Mouse (Mus musculus): ENCODE data around the gene Tmem147.

Tmem147 gene

DNA sequence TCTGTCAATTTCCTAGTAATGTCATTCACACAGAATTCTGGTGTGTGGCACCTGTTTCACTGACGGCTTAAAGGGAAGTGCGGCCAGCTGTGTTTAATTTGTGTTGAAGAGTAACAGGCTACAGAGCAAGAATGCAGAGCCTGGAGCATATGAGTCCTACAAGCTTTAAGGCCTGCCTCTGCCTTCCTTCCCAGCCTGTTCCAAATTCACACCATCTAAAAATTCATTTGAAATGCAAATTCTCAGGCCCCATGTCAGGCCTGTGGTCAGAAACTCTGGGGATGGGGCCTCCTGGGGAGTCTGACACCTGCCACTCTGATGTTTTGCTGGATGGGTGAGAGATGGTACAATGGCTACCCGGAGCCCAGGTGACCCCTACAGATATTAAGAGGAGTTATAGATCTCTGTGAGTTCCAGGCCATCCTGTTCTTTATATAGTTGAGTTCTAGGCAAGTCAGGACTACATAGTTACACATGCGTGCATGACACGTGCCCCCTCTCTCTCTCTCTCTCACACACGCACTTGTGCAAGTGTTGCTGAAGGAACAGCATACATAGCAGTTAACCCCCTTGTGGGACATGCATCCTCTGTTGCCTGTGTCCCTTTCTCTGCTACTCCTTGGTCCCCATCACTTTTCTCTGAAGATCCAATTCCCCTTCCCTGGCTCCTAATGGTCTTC lies 5.9 kb downstream of the Tmem147 start:
- no peak for DNase-seq

DNA sequence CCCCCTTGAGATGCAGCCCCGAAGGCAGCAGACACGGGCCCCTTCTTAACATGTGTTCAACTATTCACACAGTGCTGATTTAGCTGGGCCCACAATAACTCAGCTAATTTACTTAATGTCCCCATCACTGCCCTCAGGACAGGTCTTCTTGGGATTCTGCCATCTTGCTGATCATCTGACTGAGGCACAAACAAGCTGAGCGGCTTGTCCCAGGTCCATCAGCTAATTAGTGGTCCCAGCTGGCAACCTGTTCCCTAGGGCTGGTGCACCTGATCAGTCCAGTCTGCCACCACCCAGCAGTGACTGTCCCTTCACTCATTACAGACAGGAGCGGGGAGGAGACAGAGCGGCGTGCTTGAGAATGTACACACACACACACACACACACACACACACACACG lies 8.1 kb downstream of the Tmem147 start:
- DNase-seq: no peak

DNA sequence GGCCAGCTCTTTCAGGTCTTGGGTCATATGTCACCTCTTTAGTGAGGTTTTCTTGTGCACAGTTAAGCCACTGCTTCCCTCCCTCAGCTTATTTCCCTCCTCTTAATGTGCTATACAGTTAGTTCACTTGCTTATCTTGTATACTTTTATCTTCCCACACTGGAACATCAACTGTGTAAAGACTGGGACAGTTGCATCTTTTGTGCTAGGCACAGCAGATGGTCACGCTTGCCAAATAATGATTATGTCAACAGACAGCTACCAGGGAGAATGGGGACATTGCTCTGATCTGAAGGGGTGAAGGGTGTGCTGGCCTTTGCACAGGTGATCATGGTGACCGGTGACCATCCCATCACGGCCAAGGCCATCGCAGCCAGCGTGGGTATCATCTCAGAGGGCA lies 9.7 kb downstream of the Tmem147 start:
- DNase-seq: no peak

DNA sequence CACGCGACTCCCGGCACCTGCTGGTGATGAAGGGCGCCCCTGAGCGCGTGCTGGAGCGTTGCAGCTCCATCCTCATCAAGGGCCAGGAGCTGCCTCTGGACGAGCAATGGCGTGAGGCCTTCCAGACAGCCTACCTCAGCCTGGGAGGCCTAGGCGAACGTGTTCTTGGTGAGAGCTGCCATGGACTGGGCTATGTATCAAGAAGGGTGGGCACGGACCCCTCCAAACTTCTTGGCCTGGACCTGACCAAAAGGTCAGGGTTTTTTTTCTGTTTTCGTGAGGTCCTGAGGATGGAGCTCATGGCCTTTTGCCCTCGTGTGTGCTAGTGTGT lies 11.7 kb downstream of the Tmem147 start:
- no peak for DNase-seq

DNA sequence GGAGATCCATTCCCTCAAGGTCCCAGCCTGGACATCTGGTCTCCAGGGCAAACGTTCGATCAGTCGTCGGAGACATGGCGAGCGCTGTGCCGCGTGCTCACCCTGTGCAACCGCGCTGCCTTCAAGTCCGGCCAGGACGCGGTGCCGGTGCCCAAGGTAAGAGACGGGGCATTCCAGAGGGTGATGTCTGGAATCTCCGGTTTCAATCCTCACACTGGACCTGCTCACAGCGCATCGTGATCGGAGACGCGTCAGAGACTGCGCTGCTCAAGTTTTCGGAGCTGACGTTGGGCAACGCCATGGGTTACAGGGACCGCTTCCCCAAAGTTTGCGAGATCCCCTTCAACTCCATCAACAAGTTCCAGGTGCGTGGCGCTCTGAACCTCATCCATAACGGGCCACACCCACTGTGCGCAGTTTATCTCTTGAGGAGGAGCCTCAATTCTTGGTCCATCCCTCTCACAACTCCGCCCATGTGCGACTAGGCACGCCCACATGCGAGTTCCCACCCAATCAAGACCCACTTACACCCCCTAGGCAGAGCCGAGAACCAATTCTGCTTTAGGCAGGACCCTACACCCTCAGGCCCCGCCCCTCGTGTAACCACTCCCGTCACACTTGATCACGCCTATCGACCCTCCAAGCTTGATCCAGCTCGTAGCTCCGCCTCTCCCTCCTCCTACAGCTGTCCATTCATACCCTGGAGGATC lies 12.2 kb downstream of the Tmem147 start:
- no peak for DNase-seq

DNA sequence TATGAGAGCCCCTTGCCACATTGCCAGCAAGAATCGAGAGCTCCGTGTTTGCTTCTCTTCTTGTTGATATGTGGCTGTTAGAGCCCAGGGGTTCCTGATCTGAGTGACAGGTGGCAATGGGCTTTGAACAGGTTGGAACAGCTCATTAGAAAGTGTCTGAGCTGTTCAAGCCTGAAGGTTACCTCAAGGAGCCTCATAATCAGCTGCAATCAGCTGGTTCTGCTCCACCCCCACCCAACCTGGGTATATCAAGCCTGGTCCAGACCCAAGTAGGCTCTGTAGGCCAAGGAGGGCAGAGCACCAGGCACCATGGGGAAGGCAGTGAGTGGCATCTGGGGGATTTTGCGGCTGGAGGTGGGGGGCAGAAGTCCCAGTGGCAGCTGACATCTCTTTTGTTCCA lies 17.4 kb downstream of the Tmem147 start, which contains the start of gene Atp4a:
Gene Atp4a (plus strand): TSS at position 268 of the 400 bp plus-strand sequence.
- DNase-seq: no peak

DNA sequence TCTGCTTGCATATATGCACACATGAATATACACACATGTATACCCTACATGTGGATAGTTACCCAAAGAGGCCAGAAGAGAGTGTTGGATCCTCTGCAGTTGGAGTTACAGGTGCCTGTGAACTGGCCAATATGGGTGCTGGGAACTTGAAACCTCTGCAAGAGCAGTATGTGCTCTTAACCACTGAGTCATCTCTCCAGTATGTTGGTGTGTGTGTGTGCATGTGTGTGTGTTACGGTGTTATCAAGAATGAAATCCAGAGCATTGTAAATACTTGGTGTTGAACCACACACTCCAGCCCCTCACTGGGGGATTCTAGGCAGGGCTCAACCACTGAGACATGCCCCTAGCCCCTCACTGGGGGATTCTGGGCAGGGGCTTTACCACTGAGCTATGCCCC lies 21.9 kb downstream of the Tmem147 start:
- DNase-seq: no peak

DNA sequence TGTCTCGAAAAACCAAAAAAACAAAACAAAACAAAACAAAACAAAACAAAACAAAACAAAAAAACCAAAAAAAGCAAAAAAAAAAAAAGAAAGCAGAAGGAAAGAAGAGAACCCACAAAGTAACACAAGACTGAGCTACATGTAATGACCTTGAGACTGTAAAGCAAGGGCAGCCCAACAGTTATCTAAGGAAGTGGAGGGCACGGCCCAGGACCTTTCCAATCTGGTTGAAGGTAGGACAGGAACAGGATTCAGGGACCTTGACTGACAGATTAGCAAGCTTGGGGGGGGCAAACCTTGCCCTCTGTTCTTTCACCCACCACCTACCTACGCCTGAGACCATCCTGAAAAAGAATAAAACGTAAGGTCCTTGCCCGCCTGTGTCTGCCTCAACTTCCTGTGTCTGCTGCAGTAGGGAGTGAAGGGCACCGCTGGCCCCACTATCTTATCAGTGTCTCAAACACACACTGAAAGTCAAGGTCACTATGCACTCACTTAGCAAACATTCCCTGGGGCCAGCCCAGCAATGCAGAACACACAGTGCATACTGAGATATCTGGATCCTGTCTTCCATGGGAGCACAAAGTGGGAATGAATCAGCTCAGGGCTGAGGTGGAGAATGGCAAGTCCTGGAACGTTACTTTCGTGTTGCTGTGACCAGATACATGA lies 23.0 kb downstream of the Tmem147 start:
- DNase-seq: no peak

DNA sequence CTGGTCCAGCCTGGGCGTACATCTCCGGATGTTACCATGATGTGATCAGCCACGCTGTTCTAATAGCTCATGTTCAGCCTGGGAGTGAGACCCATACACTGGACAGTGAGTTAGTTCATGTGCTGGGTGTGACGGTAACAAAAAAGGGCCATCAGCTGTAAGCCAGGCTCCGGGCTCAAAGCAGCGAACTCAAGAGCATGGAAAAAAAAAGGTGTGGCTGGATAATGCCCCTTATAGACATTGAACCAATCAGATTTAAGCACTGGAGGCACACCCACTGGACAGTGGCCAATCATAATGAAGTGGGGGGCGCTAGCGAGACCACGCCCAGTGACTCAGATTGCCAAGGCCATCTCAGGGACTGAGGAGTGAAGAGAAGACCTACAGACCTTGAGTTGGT lies 30.8 kb downstream of the Tmem147 start, which contains the start of gene 2200002J24Rik:
Gene 2200002J24Rik (plus strand): TSS at position 338 of the 400 bp plus-strand sequence.
- no peak for DNase-seq

DNA sequence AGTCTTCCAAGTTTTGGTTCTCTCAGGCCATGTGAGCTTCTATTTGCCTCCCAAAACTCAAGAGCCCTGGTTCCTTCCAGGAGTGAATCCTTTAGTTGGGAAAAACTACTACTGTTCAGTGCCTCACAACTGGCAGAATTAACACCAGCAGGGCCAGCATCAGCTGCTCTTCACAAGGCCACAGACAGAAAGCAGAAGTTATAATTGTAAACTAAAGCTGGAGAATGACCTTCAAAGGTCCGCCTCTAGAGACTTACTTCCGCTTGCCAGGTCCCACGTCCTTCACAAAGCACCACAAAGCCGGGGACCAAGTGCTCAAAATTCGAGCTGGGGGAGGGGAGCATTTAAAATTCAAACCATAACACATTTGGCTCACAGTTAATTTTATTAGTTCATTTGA lies 31.2 kb downstream of the Tmem147 start:
- no peak for DNase-seq

DNA sequence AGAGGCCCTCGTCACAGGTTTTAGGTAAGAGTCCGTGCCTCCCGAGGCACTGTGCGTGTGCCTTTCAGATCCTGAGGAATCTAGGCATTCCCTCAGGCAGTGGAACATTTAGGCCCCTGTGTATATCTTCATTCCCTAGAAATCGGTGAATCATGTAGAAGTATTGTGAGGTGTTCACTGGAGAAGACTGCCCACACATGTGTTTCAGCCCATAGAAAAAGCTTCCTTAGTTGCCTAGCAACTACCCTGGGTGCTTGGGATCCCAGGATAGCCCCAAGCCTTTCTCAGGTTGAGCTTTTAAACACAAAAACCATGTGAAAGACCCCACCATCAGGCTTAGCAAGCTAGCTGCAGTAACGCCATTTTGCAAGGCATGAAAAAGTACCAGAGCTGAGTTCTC lies 41.0 kb downstream of the Tmem147 start:
- DNase-seq: no peak

DNA sequence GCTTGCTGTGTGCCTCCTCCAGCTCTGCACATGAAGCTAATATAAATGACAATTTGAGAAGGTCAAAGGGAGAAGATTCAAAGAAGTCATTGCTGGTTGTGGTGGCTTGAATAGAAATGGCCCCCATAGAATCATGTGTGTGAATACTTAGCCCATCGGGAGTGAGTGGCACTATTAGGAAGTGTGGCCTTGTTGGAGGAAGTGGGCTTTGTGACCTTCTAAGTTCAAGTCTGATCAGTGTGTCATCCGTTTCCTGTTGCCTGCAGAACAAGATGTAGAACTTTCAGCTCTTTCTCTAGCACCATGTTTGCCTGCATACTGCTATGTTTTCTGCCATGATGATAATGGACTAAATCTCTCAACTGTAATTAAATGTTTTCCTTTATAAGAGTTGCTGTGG lies 45.9 kb downstream of the Tmem147 start:
- no peak for DNase-seq

DNA sequence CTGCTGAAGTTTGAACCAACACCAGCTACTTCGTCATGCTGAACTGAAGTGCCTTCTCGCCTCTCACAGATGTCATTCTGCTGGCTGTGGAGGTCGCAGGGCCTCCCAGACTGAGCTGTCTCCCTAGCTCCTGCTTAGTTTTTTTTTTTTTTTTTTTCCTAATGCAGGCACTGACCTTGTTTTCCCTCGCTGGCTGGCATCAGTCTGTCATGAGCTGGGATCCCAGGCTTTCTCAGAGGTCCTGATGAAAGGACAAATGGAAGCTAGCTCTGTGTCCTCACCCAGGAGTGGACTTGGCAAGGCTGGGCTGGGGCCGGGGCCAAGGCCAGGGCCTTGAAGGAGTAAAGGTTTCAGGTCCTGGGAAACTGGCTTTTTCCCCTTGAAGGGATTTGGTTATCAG lies 47.4 kb downstream of the Tmem147 start:
- DNase-seq: no peak

DNA sequence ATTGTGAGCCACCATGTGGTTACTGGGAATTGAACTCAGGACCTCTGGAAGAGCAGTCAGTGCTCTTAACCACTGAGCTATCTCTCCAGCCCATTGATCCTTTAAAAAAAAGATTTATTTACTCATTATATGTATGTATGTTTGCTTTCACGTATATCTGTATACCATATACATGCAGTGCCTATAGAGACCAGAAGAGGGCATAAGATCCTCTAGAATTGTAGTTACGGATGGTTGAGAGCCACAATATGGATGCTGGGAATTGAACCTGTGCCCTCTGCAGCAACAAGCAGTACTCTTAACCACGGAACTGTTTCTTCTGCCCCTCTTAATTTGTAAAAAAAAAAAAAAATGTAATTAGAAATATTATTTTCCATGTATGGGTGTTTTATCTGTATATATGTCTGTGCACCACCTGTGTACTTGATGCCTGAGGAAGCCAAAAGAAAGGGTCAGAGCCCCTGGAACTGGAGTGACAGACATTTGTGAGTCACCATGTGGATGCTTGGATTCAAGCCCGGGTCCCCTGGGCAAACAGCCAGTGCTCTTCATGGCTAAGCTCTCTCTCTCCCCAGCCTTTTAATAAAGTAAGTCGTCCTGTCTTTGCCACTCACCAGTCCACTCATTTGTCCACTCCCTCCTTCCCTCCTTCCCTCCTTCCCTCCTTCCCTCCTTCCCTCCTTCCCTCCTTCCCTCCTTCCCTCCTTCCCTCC lies 50.9 kb downstream of the Tmem147 start:
- DNase-seq: no peak

Measured in cerebellum, adult 9-10 months (tissue).